Comparison of ENCODE assay signal across 16 mouse cellular contexts in the genomic region with DNA sequence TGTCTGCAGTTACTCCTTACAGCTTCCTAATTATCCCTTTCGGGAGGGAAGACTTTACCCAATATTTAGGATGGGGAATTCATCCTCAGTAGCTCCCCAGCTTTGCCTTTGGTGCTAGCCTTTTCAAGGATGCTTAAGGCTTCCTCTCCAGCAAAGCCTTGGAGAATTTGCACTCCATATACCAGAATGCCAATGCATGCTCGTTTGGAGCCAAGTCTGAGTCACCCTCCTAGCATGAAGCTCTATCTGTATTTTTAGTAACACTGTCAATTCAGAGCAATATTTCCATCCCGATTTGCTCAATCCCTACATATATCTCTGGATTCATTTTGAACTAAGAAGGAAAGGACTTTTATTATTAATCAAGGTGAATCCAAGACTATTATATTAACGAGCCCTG.
DNase-seq lines count a peak whose midpoint lies in the region; ATAC-seq and TF ChIP-seq lines count a peak whose summit lies in the region.
"Had no signal": no experiment of that assay in that cellular context is flagged by ENCODE, and none has a peak within 500 bp of the region (broad histone marks: within the 10 kb centered on the region; RNA-seq: fewer than 3 reads in every experiment).

No protein-coding gene starts in this region.

- no peak overlapping the region for H3K27ac ChIP-seq in midbrain, embryonic 14.5 days (replicated peaks; ENCODE audit: low read depth, low read length)
- H3K27ac ChIP-seq in midbrain, embryonic 10.5 days (replicated peaks) = no peak overlapping the region
- no peak overlapping the region for H3K27ac ChIP-seq in thymus, adult 2 months (ENCODE audit: control insufficient read depth, insufficient read depth, low read length)
- no peak overlapping the region for H3K27ac ChIP-seq in heart, embryonic 12.5 days (ENCODE audit: poor library complexity, severe bottlenecking)
- H3K27ac ChIP-seq: limb, embryonic 10.5 days; liver, embryonic 15.5 days; midbrain, embryonic 13.5 days had no signal

- TF ChIP-seq CTCF in thymus, adult 2 months (IDR thresholded peaks at IDR 0.05; ENCODE audit: borderline replicate concordance, control insufficient read depth, extremely low read depth, insufficient read depth, low read length, poor library complexity) = no peak

- H3K9me3 ChIP-seq in midbrain, embryonic 14.5 days (ENCODE audit: control insufficient read depth, low read length) = no peaks in the 10 kb centered on the region
- no peaks in the 10 kb centered on the region for H3K9me3 ChIP-seq in midbrain, embryonic 10.5 days (replicated peaks)
- H3K9me3 ChIP-seq in heart, embryonic 12.5 days (replicated peaks) = no peaks in the 10 kb centered on the region
- H3K9me3 ChIP-seq: limb, embryonic 10.5 days; liver, embryonic 15.5 days; midbrain, embryonic 13.5 days had no signal

- DNase-seq in midbrain, embryonic 14.5 days = peak; percentile 2
- DNase-seq in midbrain, embryonic 10.5 days (ENCODE audit: low spot score) = no peak
- DNase-seq in cerebellum, adult 9-11 months = peak; percentile 21
- DNase-seq in left cerebral cortex, postnatal 25 days (ENCODE audit: low spot score in 2 of 2) = peak; percentile 11 to 81
- DNase-seq in spleen, postnatal 36 days (ENCODE audit: low spot score in 2 of 2) = no peak
- no peak for DNase-seq in thymus, adult 2 months
- DNase-seq: adrenal gland, adult 2 months; heart, adult 18-20 months; heart, postnatal 36 days; kidney, postnatal 10 days; lung, postnatal 36 days had no signal

- H3K36me3 ChIP-seq in midbrain, embryonic 14.5 days (ENCODE audit: control insufficient read depth, insufficient read depth, low read length) = no peaks in the 10 kb centered on the region
- H3K36me3 ChIP-seq in midbrain, embryonic 10.5 days = no peaks in the 10 kb centered on the region
- H3K36me3 ChIP-seq in thymus, adult 2 months (ENCODE audit: control insufficient read depth, insufficient read depth, low read length) = no peaks in the 10 kb centered on the region
- H3K36me3 ChIP-seq in heart, embryonic 12.5 days = no peaks in the 10 kb centered on the region
- H3K36me3 ChIP-seq: limb, embryonic 10.5 days; liver, embryonic 15.5 days; midbrain, embryonic 13.5 days had no signal

- H3K9ac ChIP-seq in midbrain, embryonic 14.5 days (replicated peaks; ENCODE audit: low read length) = no peak overlapping the region
- H3K9ac ChIP-seq in heart, embryonic 12.5 days = no peak overlapping the region
- H3K9ac ChIP-seq: liver, embryonic 15.5 days; midbrain, embryonic 13.5 days had no signal

- H3K27me3 ChIP-seq in midbrain, embryonic 14.5 days (ENCODE audit: control insufficient read depth, insufficient read depth, low read length) = no peaks in the 10 kb centered on the region
- H3K27me3 ChIP-seq in midbrain, embryonic 10.5 days (ENCODE audit: low read depth, poor library complexity, severe bottlenecking) = no peaks in the 10 kb centered on the region
- H3K27me3 ChIP-seq in thymus, adult 2 months (ENCODE audit: control insufficient read depth, insufficient read depth, low read length) = no peaks in the 10 kb centered on the region
- H3K27me3 ChIP-seq in heart, embryonic 12.5 days (replicated peaks) = no peaks in the 10 kb centered on the region
- H3K27me3 ChIP-seq: CH12.LX; liver, embryonic 15.5 days; midbrain, embryonic 13.5 days had no signal

- no peaks in the 10 kb centered on the region for H3K4me1 ChIP-seq in midbrain, embryonic 14.5 days (ENCODE audit: control insufficient read depth, insufficient read depth, low read length)
- no peaks in the 10 kb centered on the region for H3K4me1 ChIP-seq in midbrain, embryonic 10.5 days
- no peaks in the 10 kb centered on the region for H3K4me1 ChIP-seq in thymus, adult 2 months (replicated peaks; ENCODE audit: control insufficient read depth, insufficient read depth, low read length)
- H3K4me1 ChIP-seq in heart, embryonic 12.5 days (replicated peaks) = no peaks in the 10 kb centered on the region
- H3K4me1 ChIP-seq: limb, embryonic 10.5 days; liver, embryonic 15.5 days; midbrain, embryonic 13.5 days had no signal

- no peak overlapping the region for H3K4me2 ChIP-seq in midbrain, embryonic 14.5 days (ENCODE audit: low read length)
- no peak overlapping the region for H3K4me2 ChIP-seq in heart, embryonic 12.5 days
- H3K4me2 ChIP-seq: liver, embryonic 15.5 days; midbrain, embryonic 13.5 days had no signal

- no peak overlapping the region for H3K4me3 ChIP-seq in midbrain, embryonic 14.5 days (replicated peaks; ENCODE audit: low read depth, low read length)
- no peak overlapping the region for H3K4me3 ChIP-seq in midbrain, embryonic 10.5 days
- no peak overlapping the region for H3K4me3 ChIP-seq in thymus, adult 2 months (ENCODE audit: control insufficient read depth, insufficient read depth, low read length)
- no peak overlapping the region for H3K4me3 ChIP-seq in heart, embryonic 12.5 days
- H3K4me3 ChIP-seq: limb, embryonic 10.5 days; liver, embryonic 15.5 days; midbrain, embryonic 13.5 days had no signal

- 86% methylated on average over 4 of the region's 4 CpGs for WGBS in midbrain, embryonic 14.5 days
- 88% methylated on average over 4 of the region's 4 CpGs for WGBS in midbrain, embryonic 10.5 days
- WGBS in thymus, adult 2 months = 81% methylated on average over 4 of the region's 4 CpGs
- WGBS in heart, embryonic 12.5 days = 69% methylated on average over 4 of the region's 4 CpGs

- intact Hi-C loops in left cerebral cortex, postnatal 25 days (cut with DNase I) = no loop called here

- no peak for ATAC-seq in midbrain, embryonic 14.5 days (ENCODE audit: low FRiP score, low TSS enrichment)
- no peak for ATAC-seq in heart, embryonic 12.5 days (ENCODE audit: insufficient number of reproducible peaks, low FRiP score)
- ATAC-seq: midbrain, embryonic 13.5 days had no signal

- TF ChIP-seq POLR2A in thymus, adult 2 months (IDR thresholded peaks at IDR 0.05; ENCODE audit: control insufficient read depth, extremely low read depth, insufficient read depth, low read length, poor library complexity) = no peak

Comparison
In these comparisons a context has a peak if more than half of its experiments do, and no peak if none do; other contexts are left out.
1. DNase-seq: peak in midbrain, embryonic 14.5 days (single experiment), cerebellum, adult 9-11 months (single experiment) and left cerebral cortex, postnatal 25 days (2 of 2); none in midbrain, embryonic 10.5 days (single experiment), spleen, postnatal 36 days (0 of 2) and thymus, adult 2 months (single experiment).